Mouse (Mus musculus) liver, postnatal 0 days (tissue): ENCODE measurements around the gene Ntsr1. TPM values are rescaled to one million over a fixed set of nuclear protein-coding genes. Genes with fewer than 3 reads are reported as not detected.
A peak's percentile ranks its signal among the peaks of the same experiment; 100 is the strongest.

Experiments
- ATAC-seq: fragments of 200-750 bp; cut with Nextera tagmentation; 2 replicates; pipeline ENCODE4 v1.8.0; 2017; ENCODE audit warnings: mild to moderate bottlenecking, moderate library complexity
- DNase-seq: peaks from one replicate; pipeline ENCODE4 v3.0.0-alpha.2; 2016
- H3K27ac ChIP-seq: fragments of 300-500 bp; sonication (generic); 2 replicates; pipeline ENCODE4 v1.5.1; 2014; ENCODE audit warnings: antibody characterized with exemption, moderate library complexity, mild to moderate bottlenecking, low read depth
- H3K27me3 ChIP-seq: fragments of 300-500 bp; sonication (generic); 2 replicates; pipeline ENCODE4 v1.6.1; 2014; ENCODE audit warnings: low read length, control low read depth, mixed read lengths; ENCODE audit not compliant: insufficient read depth
- H3K36me3 ChIP-seq: fragments of 300-500 bp; sonication (generic); replicated peaks from 2 replicates; pipeline ENCODE4 v1.6.1; 2014; ENCODE audit warnings: mild to moderate bottlenecking, control low read depth, low read length, moderate library complexity, mixed read lengths; ENCODE audit not compliant: insufficient read depth
- H3K4me1 ChIP-seq: fragments of 300-500 bp; sonication (generic); 2 replicates; pipeline ENCODE4 v1.6.1; 2014; ENCODE audit warnings: antibody characterized with exemption, mild to moderate bottlenecking, control low read depth; ENCODE audit not compliant: insufficient read depth
- H3K4me2 ChIP-seq: fragments of 300-500 bp; sonication (generic); 2 replicates; pipeline ENCODE4 v1.6.1; 2014; ENCODE audit warnings: low read depth, mild to moderate bottlenecking, low read length, moderate library complexity, mixed read lengths
- H3K4me3 ChIP-seq: fragments of 300-500 bp; sonication (generic); 2 replicates; pipeline ENCODE4 v1.5.1; 2014; ENCODE audit warnings: low read depth, low read length
- H3K9ac ChIP-seq: fragments of 300-500 bp; sonication (generic); replicated peaks from 2 replicates; pipeline ENCODE4 v1.6.1; 2014; ENCODE audit warnings: mild to moderate bottlenecking, moderate library complexity
- H3K9me3 ChIP-seq: fragments of 300-500 bp; sonication (generic); 2 replicates; pipeline ENCODE4 v1.6.1; 2016; ENCODE audit warnings: mild to moderate bottlenecking, control low read depth, low read length, mixed read lengths
- CTCF ChIP-seq: sonication (generic); IDR thresholded peaks from 2 replicates; pipeline ENCODE4 v1.5.1; 2016; ENCODE audit warnings: antibody characterized with exemption, low read depth
- EP300 ChIP-seq: IDR thresholded peaks from 2 replicates; pipeline ENCODE4 v1.6.1; 2016; ENCODE audit warnings: antibody characterized with exemption, low read depth, mild to moderate bottlenecking
- WGBS: fragments of 180-500 bp; shearing (Covaris S2); extraction: QIAGEN DNeasy Blood & Tissue Kit; methylation state at CpG from one replicate; pipeline ENCODE4 v1.1.7; 2014; ENCODE audit not compliant: insufficient replicate concordance; 5-methylcytosine and 5-hydroxymethylcytosine counted together
- polyA plus RNA-seq: library from polyadenylated mRNA; unstranded; fragments of >200 nt; fragmentation: Nextera tagmentation; extraction: Ambion mirVana; gene quantifications from 2 replicates; pipeline ENCODE4 v1.2.1, GENCODE M21; 2015

Gene Ntsr1
- polyA plus RNA-seq, 1 experiment from 2014 or later: not detected

- TF ChIP-seq CTCF: no peak
- no peak for TF ChIP-seq EP300
- no peak for DNase-seq
- H3K9ac ChIP-seq: no peak overlapping the region
- H3K4me1 ChIP-seq: no peaks in the 10 kb centered on the region
- no peak overlapping the region for H3K27ac ChIP-seq
- H3K36me3 ChIP-seq: no peaks in the 10 kb centered on the region
- ATAC-seq: no peak
- no peak overlapping the region for H3K4me3 ChIP-seq
- no peaks in the 10 kb centered on the region for H3K9me3 ChIP-seq
- 44% methylated on average over 13 of the region's 13 CpGs for WGBS
- no peak overlapping the region for H3K4me2 ChIP-seq
- H3K27me3 ChIP-seq: no peaks in the 10 kb centered on the region
These were observed 12.3 kb downstream of the Ntsr1 start for GRCm38 (mm10) chr2:180511875-180512661.

- 67% methylated on average over 3 of the region's 3 CpGs for WGBS
- DNase-seq (no peak), ATAC-seq (no peak)
- Histone ChIP-seq H3K4me3 (no peak overlapping the region), H3K4me1 (no peaks in the 10 kb centered on the region), H3K36me3 (no peaks in the 10 kb centered on the region), H3K27me3 (no peaks in the 10 kb centered on the region), H3K4me2 (no peak overlapping the region), H3K9me3 (no peaks in the 10 kb centered on the region), H3K9ac (no peak overlapping the region), H3K27ac (no peak overlapping the region)
- TF ChIP-seq CTCF: no peak
- TF ChIP-seq EP300: no peak
These were observed 13.2 kb downstream of the Ntsr1 start for GRCm38 (mm10) chr2:180513019-180513418.

- Histone ChIP-seq H3K4me2 (no peak overlapping the region), H3K27me3 (no peaks in the 10 kb centered on the region), H3K27ac (no peak overlapping the region), H3K4me1 (no peaks in the 10 kb centered on the region), H3K9ac (no peak overlapping the region), H3K9me3 (no peaks in the 10 kb centered on the region), H3K4me3 (no peak overlapping the region), H3K36me3 (no peaks in the 10 kb centered on the region)
- 48% methylated on average over 4 of the region's 4 CpGs for WGBS
- TF ChIP-seq CTCF (no peak), EP300 (no peak)
- ATAC-seq (no peak), DNase-seq (no peak)
These were observed 14.1 kb downstream of the Ntsr1 start for GRCm38 (mm10) chr2:180513835-180514234.

GRCm38 (mm10) chr2:180521437-180522221 is 21.9 kb downstream of the Ntsr1 start:
- Histone ChIP-seq H3K4me2 (no peak overlapping the region), H3K27me3 (no peaks in the 10 kb centered on the region), H3K9ac (no peak overlapping the region), H3K36me3 (no peaks in the 10 kb centered on the region), H3K4me1 (no peaks in the 10 kb centered on the region), H3K27ac (no peak overlapping the region), H3K9me3 (no peaks in the 10 kb centered on the region), H3K4me3 (no peak overlapping the region)
- ATAC-seq (no peak), DNase-seq (no peak)
- 64% methylated on average over 5 of the region's 5 CpGs for WGBS
- no peak for TF ChIP-seq EP300
- TF ChIP-seq CTCF: no peak

- Histone ChIP-seq H3K4me2 (no peak overlapping the region), H3K4me3 (no peak overlapping the region), H3K27me3 (no peaks in the 10 kb centered on the region), H3K9ac (no peak overlapping the region), H3K36me3 (no peaks in the 10 kb centered on the region), H3K27ac (no peak overlapping the region), H3K4me1 (no peaks in the 10 kb centered on the region), H3K9me3 (no peaks in the 10 kb centered on the region)
- DNase-seq (peak; percentile 29), ATAC-seq (no peak)
- 67% methylated on average over 4 of the region's 4 CpGs for WGBS
- no peak for TF ChIP-seq CTCF
- no peak for TF ChIP-seq EP300
These were observed 23.0 kb downstream of the Ntsr1 start for GRCm38 (mm10) chr2:180522825-180523224.

GRCm38 (mm10) chr2:180527447-180527846 is 27.7 kb downstream of the Ntsr1 start:
- TF ChIP-seq CTCF (no peak), EP300 (no peak)
- H3K27me3 ChIP-seq: no peaks in the 10 kb centered on the region
- H3K9ac ChIP-seq: no peak overlapping the region
- WGBS: 60% methylated on average over 7 of the region's 7 CpGs
- no peak for DNase-seq
- no peak overlapping the region for H3K4me3 ChIP-seq
- H3K9me3 ChIP-seq: no peaks in the 10 kb centered on the region
- no peak overlapping the region for H3K4me2 ChIP-seq
- no peaks in the 10 kb centered on the region for H3K36me3 ChIP-seq
- ATAC-seq: no peak
- H3K27ac ChIP-seq: no peak overlapping the region
- H3K4me1 ChIP-seq: no peaks in the 10 kb centered on the region
